Mouse (Mus musculus): Measurements from ENCODE around the gene Cd40. TPM values are rescaled to one million over a fixed set of nuclear protein-coding genes. Genes with fewer than 3 reads are reported as not detected.

Cd40 gene
- total RNA-seq, 1 experiment from 2014 or later = 0.41 TPM

DNA sequence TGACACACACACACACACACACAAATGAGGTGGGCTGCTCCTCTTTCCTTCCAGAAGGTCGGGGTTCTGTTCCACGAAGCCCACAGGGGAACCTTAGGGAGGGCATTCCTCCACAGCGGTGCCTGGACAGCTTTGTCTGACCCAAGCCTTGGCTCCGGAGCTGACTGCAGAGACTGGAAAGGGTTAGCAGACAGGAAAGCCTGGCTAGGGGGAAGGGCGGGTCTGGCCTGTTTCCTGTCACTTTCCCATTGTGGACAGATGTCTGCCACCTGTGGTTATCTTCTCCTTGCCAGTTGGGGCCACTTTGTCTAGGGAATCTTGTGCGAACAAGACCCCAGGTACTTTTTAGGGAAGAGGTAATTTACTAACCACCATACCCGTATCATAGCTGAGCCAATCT lies 478 bp downstream of the Cd40 start:
- ATAC-seq (replicated peaks; ENCODE audit: low read depth, poor library complexity, severe bottlenecking) = no peak

DNA sequence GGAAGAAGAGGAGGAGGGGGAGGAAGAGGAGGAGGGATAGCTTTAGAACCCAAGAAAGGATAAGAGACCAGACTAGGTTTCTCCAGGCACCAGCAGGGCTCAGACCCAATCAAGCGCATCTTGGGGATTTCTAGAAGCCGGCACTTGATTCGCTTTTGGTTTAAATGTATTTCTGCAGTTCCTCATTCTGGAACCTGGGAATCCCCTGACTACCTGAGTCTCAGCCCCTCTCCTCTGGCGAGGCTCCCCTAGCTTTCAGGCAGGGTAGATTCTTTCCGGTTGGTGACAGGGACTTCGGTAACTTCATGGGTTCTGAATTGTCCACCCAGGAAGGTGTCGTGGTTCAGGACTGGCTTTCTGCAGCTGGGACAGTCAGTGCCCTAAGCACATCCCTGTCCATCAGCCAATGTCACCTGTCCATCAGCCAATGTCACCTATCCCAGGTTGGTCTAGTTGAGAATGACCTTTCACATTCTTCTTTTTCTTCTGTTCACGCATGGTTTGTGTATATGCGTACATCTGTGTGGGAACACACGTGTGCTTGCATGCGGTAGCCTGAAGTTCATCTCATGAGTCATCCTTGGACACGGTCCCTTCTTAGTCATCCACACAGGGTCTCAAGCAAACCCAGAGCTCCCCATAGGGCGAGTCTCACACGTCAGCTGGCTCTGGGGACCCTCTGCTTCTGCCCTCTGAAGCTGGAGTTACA lies 1.1 kb downstream of the Cd40 start:
- no peak for ATAC-seq (replicated peaks; ENCODE audit: low read depth, poor library complexity, severe bottlenecking)

- no peak for ATAC-seq (replicated peaks; ENCODE audit: low read depth, poor library complexity, severe bottlenecking)
These were observed 4.5 kb downstream of the Cd40 start for GRCm38 (mm10) chr2:165059961-165060360.

- no peak for ATAC-seq (replicated peaks; ENCODE audit: low read depth, poor library complexity, severe bottlenecking)
These were observed 6.4 kb downstream of the Cd40 start for GRCm38 (mm10) chr2:165061638-165062433.

GRCm38 (mm10) chr2:165064489-165064888 lies 9.1 kb downstream of the Cd40 start:
- no peak for ATAC-seq (replicated peaks; ENCODE audit: low read depth, poor library complexity, severe bottlenecking)

- no peak for ATAC-seq (replicated peaks; ENCODE audit: low read depth, poor library complexity, severe bottlenecking)
These were observed 13.4 kb downstream of the Cd40 start for GRCm38 (mm10) chr2:165068806-165069205.

GRCm38 (mm10) chr2:165070096-165070816 lies 14.8 kb downstream of the Cd40 start:
- peak; percentile 53 for ATAC-seq (replicated peaks; ENCODE audit: low read depth, poor library complexity, severe bottlenecking)

DNA sequence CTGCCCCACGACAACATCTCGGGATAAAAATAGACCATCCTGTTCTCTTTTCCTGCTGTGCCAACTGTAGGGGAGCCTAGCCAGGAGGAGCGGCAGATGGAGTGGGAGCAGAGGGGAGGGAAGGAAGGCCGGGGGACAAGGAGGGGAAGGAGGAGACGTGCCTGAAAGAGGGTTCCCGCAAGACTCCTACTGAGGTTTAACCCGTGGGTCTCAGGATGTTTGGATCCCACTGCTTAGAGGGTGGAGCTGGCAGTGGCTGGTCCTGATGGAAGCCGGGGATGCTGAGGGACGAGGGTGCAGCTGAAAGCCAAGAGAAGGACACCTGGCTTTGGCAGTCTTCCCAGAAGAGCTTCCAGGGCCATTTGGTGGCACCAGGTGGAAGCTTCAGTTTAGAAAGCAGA lies 18.0 kb downstream of the Cd40 start:
- no peak for ATAC-seq (replicated peaks; ENCODE audit: low read depth, poor library complexity, severe bottlenecking)

DNA sequence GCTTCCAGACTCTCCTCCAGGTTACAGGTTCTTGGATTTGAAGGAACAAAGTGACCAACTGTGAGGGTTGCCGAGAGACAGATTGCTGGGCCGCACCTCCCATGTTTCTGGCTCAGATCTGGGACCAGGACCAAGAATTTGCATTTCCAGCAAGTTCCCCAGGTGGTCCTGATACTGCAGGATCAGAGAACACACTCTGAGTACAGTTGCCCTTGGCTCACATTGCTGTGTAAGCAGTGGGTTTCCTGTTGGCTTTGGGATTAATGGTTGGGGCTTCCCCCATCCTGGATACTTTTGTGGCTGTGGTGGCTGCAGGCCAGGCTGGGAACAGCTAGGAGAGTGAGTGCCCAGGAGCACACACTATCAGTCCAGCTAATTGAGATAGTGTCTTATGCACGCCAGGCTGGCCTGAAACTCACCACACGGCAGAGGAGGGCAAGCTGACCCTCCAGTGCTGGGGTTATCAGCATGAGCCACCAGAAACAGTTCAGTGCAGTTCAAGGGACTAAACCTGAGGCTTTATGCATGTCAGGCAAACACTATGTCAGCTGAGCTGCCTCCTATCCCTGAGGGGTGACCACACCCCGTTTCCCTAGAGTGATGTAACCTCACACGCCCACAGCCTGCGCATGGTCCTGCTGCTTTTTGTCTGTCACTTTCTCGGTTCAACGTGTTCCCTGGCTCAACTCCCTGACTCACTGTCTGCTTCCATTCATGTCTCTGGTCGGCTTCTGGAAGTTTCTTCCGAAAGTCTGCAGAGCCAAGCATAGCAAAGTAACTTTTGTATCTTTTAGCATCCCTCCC lies 18.9 kb downstream of the Cd40 start:
- no peak for ATAC-seq (replicated peaks; ENCODE audit: low read depth, poor library complexity, severe bottlenecking)

DNA sequence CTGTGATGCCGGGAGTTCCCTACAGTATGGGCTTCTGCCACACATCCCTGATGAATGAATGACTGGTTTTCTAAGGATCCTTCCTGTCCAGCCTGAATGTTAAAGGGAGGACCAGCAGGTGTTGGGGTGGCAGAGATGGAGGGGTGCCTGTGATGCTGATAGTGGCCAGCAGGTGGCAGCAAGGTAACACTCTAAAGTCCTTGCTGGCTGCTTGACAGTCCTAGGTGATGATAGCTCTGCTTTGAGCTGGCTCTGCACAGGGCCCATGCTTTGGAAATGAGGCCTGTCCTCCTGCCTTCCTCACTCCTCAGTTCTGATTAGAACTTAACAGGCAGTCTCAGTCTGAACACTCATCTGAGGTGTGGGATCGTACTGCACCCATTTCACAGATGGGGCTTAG lies 19.5 kb downstream of the Cd40 start:
- peak; percentile 88 for ATAC-seq (replicated peaks; ENCODE audit: low read depth, poor library complexity, severe bottlenecking)

- ATAC-seq (replicated peaks; ENCODE audit: low read depth, poor library complexity, severe bottlenecking) = no peak
These were observed 21.6 kb downstream of the Cd40 start for GRCm38 (mm10) chr2:165077055-165077454.

DNA sequence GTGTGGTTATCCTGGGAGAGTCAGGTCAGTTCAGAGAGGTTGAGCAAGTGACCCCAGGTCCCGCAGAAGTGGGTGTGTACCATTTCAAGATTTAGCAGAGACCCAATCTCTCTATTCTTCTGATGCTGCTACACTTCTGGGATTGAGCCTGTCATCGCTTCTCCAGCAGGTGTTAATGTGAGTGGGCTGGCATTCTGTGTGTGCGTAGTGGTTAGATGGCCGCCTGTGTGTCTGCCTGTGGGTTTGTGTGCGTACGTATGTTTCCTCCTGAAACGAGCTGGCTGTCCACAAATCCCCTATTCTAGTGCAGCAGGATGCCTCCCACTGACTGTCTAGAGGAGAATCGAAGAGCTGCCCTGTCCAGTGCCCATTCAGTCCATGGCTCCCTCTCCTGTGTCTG lies 22.6 kb downstream of the Cd40 start:
- no peak for ATAC-seq (replicated peaks; ENCODE audit: low read depth, poor library complexity, severe bottlenecking)

- no peak for ATAC-seq (replicated peaks; ENCODE audit: low read depth, poor library complexity, severe bottlenecking)
These were observed 23.2 kb downstream of the Cd40 start for GRCm38 (mm10) chr2:165078605-165079004.

DNA sequence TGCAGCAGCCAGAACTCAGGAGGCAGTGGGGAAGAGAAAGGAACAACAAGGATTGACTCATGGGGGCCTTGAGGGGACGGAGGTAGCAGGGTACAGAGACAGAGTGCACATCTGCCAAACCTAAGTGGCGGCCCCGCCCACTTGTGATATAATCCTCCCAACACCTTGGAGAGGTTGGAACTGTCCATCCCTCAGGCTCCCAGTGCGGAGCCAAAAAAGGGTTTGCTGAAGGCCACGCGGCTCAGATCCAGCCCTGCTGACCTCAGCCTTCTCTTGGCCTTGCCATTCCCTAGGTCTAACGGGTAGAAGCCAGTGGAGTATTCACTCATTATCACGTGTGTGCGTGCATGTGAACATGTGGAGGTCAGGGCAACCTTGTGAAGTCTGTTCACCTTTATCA lies 25.2 kb downstream of the Cd40 start:
- ATAC-seq (replicated peaks; ENCODE audit: low read depth, poor library complexity, severe bottlenecking) = no peak

GRCm38 (mm10) chr2:165081257-165081656 lies 25.8 kb downstream of the Cd40 start:
- ATAC-seq (replicated peaks; ENCODE audit: low read depth, poor library complexity, severe bottlenecking) = no peak

- no peak for ATAC-seq (replicated peaks; ENCODE audit: low read depth, poor library complexity, severe bottlenecking)
These were observed 31.2 kb downstream of the Cd40 start for GRCm38 (mm10) chr2:165086634-165087033.

GRCm38 (mm10) chr2:165089470-165089869 lies 34.0 kb downstream of the Cd40 start:
- no peak for ATAC-seq (replicated peaks; ENCODE audit: low read depth, poor library complexity, severe bottlenecking)

GRCm38 (mm10) chr2:165090650-165091049 lies 35.2 kb downstream of the Cd40 start, which contains the start of gene 1700025C18Rik:
1700025C18Rik (minus strand) TSS chr2:165090750.
- no peak for ATAC-seq (replicated peaks; ENCODE audit: low read depth, poor library complexity, severe bottlenecking)

DNA sequence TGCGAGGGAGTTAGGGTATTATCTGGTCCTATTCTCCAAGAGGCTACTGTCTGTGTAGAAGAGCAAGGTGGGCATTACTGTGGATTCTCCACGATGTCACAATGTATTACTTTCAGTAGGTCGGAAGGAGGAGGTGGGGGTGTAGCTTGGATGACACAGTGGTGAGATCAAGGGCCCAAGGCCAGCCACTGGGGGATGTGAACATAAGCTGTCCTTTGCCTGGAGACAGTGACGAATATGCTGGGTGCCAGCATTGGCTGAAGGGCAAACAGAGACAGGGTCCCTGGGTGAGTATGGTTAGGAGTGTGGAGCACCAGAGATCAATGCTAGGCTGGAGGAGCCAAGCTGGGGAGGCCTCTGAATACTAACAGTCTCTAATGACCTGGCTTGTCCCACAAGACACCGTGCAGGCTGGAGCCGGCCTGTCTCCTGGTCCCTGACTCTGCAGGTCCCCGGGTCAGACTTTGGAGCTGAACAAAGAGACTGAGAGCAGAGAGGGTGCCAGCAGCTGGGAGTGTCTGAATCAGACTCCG lies 36.1 kb downstream of the Cd40 start:
- ATAC-seq (replicated peaks; ENCODE audit: low read depth, poor library complexity, severe bottlenecking) = no peak

DNA sequence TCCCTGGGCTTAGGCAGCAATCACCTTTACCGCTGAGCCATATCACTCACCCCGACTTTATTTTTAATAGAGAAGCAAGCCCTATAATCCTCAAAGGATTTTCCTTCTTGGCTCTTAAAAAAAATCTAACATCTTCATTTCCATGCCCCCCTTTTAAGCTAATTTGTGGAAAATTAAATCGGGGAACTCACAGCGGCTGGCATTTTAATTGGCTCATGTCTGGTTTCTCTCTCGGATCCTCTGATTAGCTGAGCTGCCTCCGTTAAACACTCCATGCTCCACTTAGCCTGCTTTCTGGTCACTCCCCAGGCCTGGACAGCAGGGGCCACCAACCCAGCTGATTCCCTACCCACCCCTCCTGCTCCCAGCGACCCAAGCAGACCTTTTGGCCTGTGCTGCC lies 37.0 kb downstream of the Cd40 start:
- no peak for ATAC-seq (replicated peaks; ENCODE audit: low read depth, poor library complexity, severe bottlenecking)
